Mouse (Mus musculus) heart, postnatal 0 days (tissue): ENCODE data around the gene Frem1. TPM values are rescaled to one million over a fixed set of nuclear protein-coding genes. Genes with fewer than 3 reads are reported as not detected.

Experiments
- ATAC-seq: fragments of 200-750 bp; cut with Nextera tagmentation; 2 replicates; pipeline ENCODE4 v1.8.0; 2017; ENCODE audit warnings: low read depth, moderate number of reproducible peaks, moderate library complexity; ENCODE audit not compliant: insufficient read depth
- DNase-seq: peaks from one replicate; pipeline ENCODE4 v3.0.0-alpha.2; 2016; ENCODE audit warnings: low spot score
- H3K27ac ChIP-seq: fragments of 300-500 bp; sonication (generic); 2 replicates; pipeline ENCODE4 v1.5.1; 2014; ENCODE audit warnings: low read depth, mild to moderate bottlenecking
- H3K27me3 ChIP-seq: fragments of 300-500 bp; sonication (generic); 2 replicates; pipeline ENCODE4 v1.6.1; 2014; ENCODE audit warnings: low read length, mixed read lengths; ENCODE audit not compliant: control insufficient read depth, insufficient read depth
- H3K36me3 ChIP-seq: fragments of 300-500 bp; sonication (generic); replicated peaks from 2 replicates; pipeline ENCODE4 v1.6.1; 2014; ENCODE audit warnings: low read length, mixed read lengths; ENCODE audit not compliant: control insufficient read depth, insufficient read depth
- H3K4me1 ChIP-seq: fragments of 300-500 bp; sonication (generic); 2 replicates; pipeline ENCODE4 v1.6.1; 2014; ENCODE audit warnings: antibody characterized with exemption; ENCODE audit not compliant: control insufficient read depth, insufficient read depth
- H3K4me2 ChIP-seq: fragments of 300-500 bp; sonication (generic); 2 replicates; pipeline ENCODE4 v1.6.1; 2014; ENCODE audit warnings: low read depth, mild to moderate bottlenecking, low read length, moderate library complexity
- H3K4me3 ChIP-seq: fragments of 300-500 bp; sonication (generic); 2 replicates; pipeline ENCODE4 v1.5.1; 2014; ENCODE audit warnings: low read depth, low read length
- H3K9ac ChIP-seq: fragments of 300-500 bp; sonication (generic); replicated peaks from 2 replicates; pipeline ENCODE4 v1.6.1; 2014; ENCODE audit warnings: low read depth, low read length, mixed read lengths
- H3K9me3 ChIP-seq: fragments of 300-500 bp; sonication (generic); replicated peaks from 2 replicates; pipeline ENCODE4 v1.6.1; 2016; ENCODE audit warnings: low read length; ENCODE audit not compliant: control insufficient read depth
- CTCF ChIP-seq: IDR thresholded peaks from 2 replicates; pipeline ENCODE4 v1.5.1; 2016; ENCODE audit warnings: antibody characterized with exemption, control low read depth, low read depth
- EP300 ChIP-seq: IDR thresholded peaks from 2 replicates; pipeline ENCODE4 v1.6.1; 2016; ENCODE audit warnings: antibody characterized with exemption, low read depth
- WGBS: fragments of 180-500 bp; shearing (Covaris S2); extraction: QIAGEN DNeasy Blood & Tissue Kit; methylation state at CpG from one replicate; pipeline ENCODE4 v1.1.7; 2014; 5-methylcytosine and 5-hydroxymethylcytosine counted together
- polyA plus RNA-seq: library from polyadenylated mRNA; unstranded; fragments of >200 nt; fragmentation: Nextera tagmentation; extraction: Ambion mirVana; gene quantifications from 2 replicates; pipeline ENCODE4 v1.2.1, GENCODE M21; 2015
- total RNA-seq: library from RNA; depleted of rRNA; stranded (reverse); fragments of >200 nt; gene quantifications from 2 replicates; pipeline ENCODE4 v1.2.3, GENCODE M21; 2014; ENCODE audit warnings: low replicate concordance; rRNA removed

Gene Frem1
- total RNA-seq (8.9 and 10.3 TPM in 2 replicates), polyA plus RNA-seq (1.1 TPM in 2 replicates)

GRCm38 (mm10) chr4:83051634-83052577, at the start of gene Frem1:
Frem1 (minus strand) TSS chr4:83052339.
- no peaks in the 10 kb centered on the region for H3K9me3 ChIP-seq
- peak within 1 kb of the TSS; percentile 40 for H3K9ac ChIP-seq
- no peaks in the 10 kb centered on the region for H3K4me1 ChIP-seq
- no peaks in the 10 kb centered on the region for H3K27me3 ChIP-seq
- DNase-seq (peak; percentile 52), ATAC-seq (peak; percentile 74)
- no peak for TF ChIP-seq EP300
- no peak for TF ChIP-seq CTCF
- 6% methylated on average over 24 of the region's 24 CpGs for WGBS
- H3K36me3 ChIP-seq: no peaks in the 10 kb centered on the region
- peak within 1 kb of the TSS; percentile 47 for H3K4me3 ChIP-seq
- H3K27ac ChIP-seq: no peak within 1 kb of the TSS
- peak within 1 kb of the TSS; percentile 65 for H3K4me2 ChIP-seq

GRCm38 (mm10) chr4:83099025-83099424, 46.9 kb upstream of the Frem1 start:
- H3K27me3 ChIP-seq: no peaks in the 10 kb centered on the region
- TF ChIP-seq EP300 (no peak), CTCF (no peak)
- WGBS: 82% methylated on average over 7 of the region's 7 CpGs
- H3K4me1 ChIP-seq: no peaks in the 10 kb centered on the region
- no peak overlapping the region for H3K4me3 ChIP-seq
- no peaks in the 10 kb centered on the region for H3K36me3 ChIP-seq
- DNase-seq (no peak), ATAC-seq (no peak)
- no peak overlapping the region for H3K9ac ChIP-seq
- H3K4me2 ChIP-seq: no peak overlapping the region
- H3K9me3 ChIP-seq: no peaks in the 10 kb centered on the region
- H3K27ac ChIP-seq: no peak overlapping the region

GRCm38 (mm10) chr4:83093941-83094340, 41.8 kb upstream of the Frem1 start:
- ATAC-seq (no peak), DNase-seq (no peak)
- TF ChIP-seq CTCF: no peak
- Histone ChIP-seq H3K4me1 (peaks cover 15% of the 10 kb centered on the region), H3K9ac (no peak overlapping the region), H3K4me2 (no peak overlapping the region), H3K4me3 (no peak overlapping the region), H3K9me3 (no peaks in the 10 kb centered on the region), H3K27ac (no peak overlapping the region), H3K27me3 (no peaks in the 10 kb centered on the region), H3K36me3 (no peaks in the 10 kb centered on the region)
- WGBS: 87% methylated on average over 2 of the region's 2 CpGs

GRCm38 (mm10) chr4:83090691-83091448, 38.7 kb upstream of the Frem1 start:
- Histone ChIP-seq H3K27ac (no peak overlapping the region), H3K4me2 (no peak overlapping the region), H3K4me1 (peaks cover 15% of the 10 kb centered on the region), H3K27me3 (no peaks in the 10 kb centered on the region), H3K4me3 (no peak overlapping the region), H3K9me3 (no peaks in the 10 kb centered on the region), H3K9ac (no peak overlapping the region), H3K36me3 (no peaks in the 10 kb centered on the region)
- DNase-seq (peak; percentile 43), ATAC-seq (peak; percentile 55)
- 19% methylated on average over 6 of the region's 6 CpGs for WGBS
- TF ChIP-seq CTCF: no peak
- no peak for TF ChIP-seq EP300

- H3K27ac ChIP-seq: no peak overlapping the region
- no peak overlapping the region for H3K4me3 ChIP-seq
- H3K4me1 ChIP-seq: no peaks in the 10 kb centered on the region
- DNase-seq (peak; percentile 16), ATAC-seq (no peak)
- H3K9me3 ChIP-seq: no peaks in the 10 kb centered on the region
- no peaks in the 10 kb centered on the region for H3K36me3 ChIP-seq
- no peak for TF ChIP-seq EP300
- TF ChIP-seq CTCF: no peak
- no peaks in the 10 kb centered on the region for H3K27me3 ChIP-seq
- no peak overlapping the region for H3K9ac ChIP-seq
- WGBS: 45% methylated on average over 13 of the region's 13 CpGs
- H3K4me2 ChIP-seq: no peak overlapping the region
Measured at GRCm38 (mm10) chr4:83080364-83081174, 28.4 kb upstream of the Frem1 start.
